Mouse (Mus musculus): Measurements from ENCODE around the gene Cdc5l.

GRCm38 (mm10) chr17:45456260-45457152 is 23.0 kb upstream of the Cdc5l start:
- TF ChIP-seq CTCF (IDR thresholded peaks at IDR 0.05; ENCODE audit: low read depth), result no peak
- TF ChIP-seq EP300 (IDR thresholded peaks at IDR 0.05; ENCODE audit: low read depth), result no peak
